Mouse (Mus musculus): Measurements from ENCODE around the gene Dclk1. TPM values are rescaled to one million over a fixed set of nuclear protein-coding genes. Genes with fewer than 3 reads are reported as not detected.

The Dclk1 gene
- total and polyA plus RNA-seq, 3 experiments: 0.55 TPM; not detected in 2

- H3K9me3 ChIP-seq (replicated peaks): peaks cover 28% of the 10 kb centered on the region
- H3K4me1 ChIP-seq (ENCODE audit: insufficient read depth, low read depth, low read length): no peaks in the 10 kb centered on the region
- no peaks in the 10 kb centered on the region for H3K36me3 ChIP-seq (replicated peaks)
- TF ChIP-seq POLR2AphosphoS5 (IDR thresholded peaks at IDR 0.05; ENCODE audit: insufficient replicate concordance, low read depth, low read length): no peak
- no peak for TF ChIP-seq GATA1 (IDR thresholded peaks at IDR 0.05; ENCODE audit: borderline replicate concordance, low read length)
- no peak for TF ChIP-seq CTCF (IDR thresholded peaks at IDR 0.05; ENCODE audit: low read depth, low read length)
- TF ChIP-seq GATA2 (IDR thresholded peaks at IDR 0.05; ENCODE audit: borderline replicate concordance, low read depth, low read length): no peak
- H3K27me3 ChIP-seq (ENCODE audit: insufficient read depth, low read length): no peaks in the 10 kb centered on the region
- no peak for ATAC-seq (ENCODE audit: extremely low read depth, insufficient number of reproducible peaks, low FRiP score, poor library complexity, severe bottlenecking)
- no peak for DNase-seq (ENCODE audit: low spot score)
- H3K4me3 ChIP-seq (ENCODE audit: low read depth, low read length): no peak overlapping the region
These were observed 273.8 kb downstream of the Dclk1 start for GRCm38 (mm10) chr3:55515966-55516365.

- no peak for TF ChIP-seq CTCF (IDR thresholded peaks at IDR 0.05; ENCODE audit: low read depth, low read length)
- TF ChIP-seq GATA2 (IDR thresholded peaks at IDR 0.05; ENCODE audit: borderline replicate concordance, low read depth, low read length): no peak
- no peak for TF ChIP-seq TAL1 (conservative IDR thresholded peaks at IDR 0.05; ENCODE audit: low read depth, low read length)
- no peak for TF ChIP-seq GATA1 (IDR thresholded peaks at IDR 0.05; ENCODE audit: borderline replicate concordance, low read length)
- TF ChIP-seq POLR2AphosphoS5 (IDR thresholded peaks at IDR 0.05; ENCODE audit: insufficient replicate concordance, low read depth, low read length): no peak
- Histone ChIP-seq H3K4me1 (ENCODE audit: insufficient read depth, low read depth, low read length) (no peaks in the 10 kb centered on the region), H3K9me3 (replicated peaks) (peaks cover 25% of the 10 kb centered on the region), H3K4me3 (ENCODE audit: low read depth, low read length) (no peak overlapping the region), H3K36me3 (replicated peaks) (no peaks in the 10 kb centered on the region), H3K27me3 (ENCODE audit: insufficient read depth, low read length) (no peaks in the 10 kb centered on the region)
- DNase-seq (ENCODE audit: low spot score): no peak
- no peak for ATAC-seq (ENCODE audit: extremely low read depth, insufficient number of reproducible peaks, low FRiP score, poor library complexity, severe bottlenecking)
These were observed 275.4 kb downstream of the Dclk1 start for GRCm38 (mm10) chr3:55517454-55518014.

- DNase-seq (ENCODE audit: low spot score) (no peak), ATAC-seq (ENCODE audit: extremely low read depth, insufficient number of reproducible peaks, low FRiP score, poor library complexity, severe bottlenecking) (no peak)
- no peaks in the 10 kb centered on the region for H3K36me3 ChIP-seq (replicated peaks)
- no peak for TF ChIP-seq GATA2 (IDR thresholded peaks at IDR 0.05; ENCODE audit: borderline replicate concordance, low read depth, low read length)
- TF ChIP-seq CTCF (IDR thresholded peaks at IDR 0.05; ENCODE audit: low read depth, low read length): no peak
- no peak for TF ChIP-seq POLR2AphosphoS5 (IDR thresholded peaks at IDR 0.05; ENCODE audit: insufficient replicate concordance, low read depth, low read length)
- TF ChIP-seq TAL1 (conservative IDR thresholded peaks at IDR 0.05; ENCODE audit: low read depth, low read length): no peak
- TF ChIP-seq GATA1 (IDR thresholded peaks at IDR 0.05; ENCODE audit: borderline replicate concordance, low read length): no peak
- H3K9me3 ChIP-seq (replicated peaks): peaks cover 24% of the 10 kb centered on the region
- H3K4me3 ChIP-seq (ENCODE audit: low read depth, low read length): no peak overlapping the region
- H3K4me1 ChIP-seq (ENCODE audit: insufficient read depth, low read depth, low read length): no peaks in the 10 kb centered on the region
- no peaks in the 10 kb centered on the region for H3K27me3 ChIP-seq (ENCODE audit: insufficient read depth, low read length)
These were observed 278.3 kb downstream of the Dclk1 start for GRCm38 (mm10) chr3:55520240-55521180.

- ATAC-seq (ENCODE audit: extremely low read depth, insufficient number of reproducible peaks, low FRiP score, poor library complexity, severe bottlenecking) (no peak), DNase-seq (ENCODE audit: low spot score) (no peak)
- TF ChIP-seq CTCF (IDR thresholded peaks at IDR 0.05; ENCODE audit: low read depth, low read length) (no peak), TAL1 (conservative IDR thresholded peaks at IDR 0.05; ENCODE audit: low read depth, low read length) (no peak), GATA1 (IDR thresholded peaks at IDR 0.05; ENCODE audit: borderline replicate concordance, low read length) (no peak), POLR2AphosphoS5 (IDR thresholded peaks at IDR 0.05; ENCODE audit: insufficient replicate concordance, low read depth, low read length) (no peak), GATA2 (IDR thresholded peaks at IDR 0.05; ENCODE audit: borderline replicate concordance, low read depth, low read length) (no peak)
- H3K4me1 ChIP-seq (ENCODE audit: insufficient read depth, low read depth, low read length): no peaks in the 10 kb centered on the region
- no peak overlapping the region for H3K4me3 ChIP-seq (ENCODE audit: low read depth, low read length)
- H3K27me3 ChIP-seq (ENCODE audit: insufficient read depth, low read length): no peaks in the 10 kb centered on the region
- no peaks in the 10 kb centered on the region for H3K36me3 ChIP-seq (replicated peaks)
- peaks cover 22% of the 10 kb centered on the region for H3K9me3 ChIP-seq (replicated peaks)
These were observed 279.6 kb downstream of the Dclk1 start for GRCm38 (mm10) chr3:55521776-55522175.

GRCm38 (mm10) chr3:55523224-55523623 lies 281.1 kb downstream of the Dclk1 start:
- no peak for DNase-seq (ENCODE audit: low spot score)

More at GRCm38 (mm10) chr3:55523224-55523623, 281.1 kb downstream of the Dclk1 start:
- TF ChIP-seq CTCF (IDR thresholded peaks at IDR 0.05; ENCODE audit: low read depth, low read length) (no peak), TAL1 (conservative IDR thresholded peaks at IDR 0.05; ENCODE audit: low read depth, low read length) (no peak), GATA2 (IDR thresholded peaks at IDR 0.05; ENCODE audit: borderline replicate concordance, low read depth, low read length) (no peak), POLR2AphosphoS5 (IDR thresholded peaks at IDR 0.05; ENCODE audit: insufficient replicate concordance, low read depth, low read length) (no peak), GATA1 (IDR thresholded peaks at IDR 0.05; ENCODE audit: borderline replicate concordance, low read length) (no peak)
- no peak for ATAC-seq (ENCODE audit: extremely low read depth, insufficient number of reproducible peaks, low FRiP score, poor library complexity, severe bottlenecking)
- no peaks in the 10 kb centered on the region for H3K36me3 ChIP-seq (replicated peaks)
- no peaks in the 10 kb centered on the region for H3K4me1 ChIP-seq (ENCODE audit: insufficient read depth, low read depth, low read length)
- no peaks in the 10 kb centered on the region for H3K27me3 ChIP-seq (ENCODE audit: insufficient read depth, low read length)
- peaks cover 20% of the 10 kb centered on the region for H3K9me3 ChIP-seq (replicated peaks)
- no peak overlapping the region for H3K4me3 ChIP-seq (ENCODE audit: low read depth, low read length)
